Mouse (Mus musculus): ENCODE results near the gene Clcc1.

Clcc1 gene

GRCm38 (mm10) chr3:108702789-108703188 lies 49.1 kb downstream of the Clcc1 start:
- DNase-seq: no peak

GRCm38 (mm10) chr3:108711296-108711695 lies 57.6 kb downstream of the Clcc1 start:
- DNase-seq: no peak

GRCm38 (mm10) chr3:108713065-108713675 lies 59.5 kb downstream of the Clcc1 start:
- DNase-seq: no peak

GRCm38 (mm10) chr3:108714837-108715236 lies 61.1 kb downstream of the Clcc1 start:
- DNase-seq: no peak

GRCm38 (mm10) chr3:108717896-108718502 lies 64.3 kb downstream of the Clcc1 start:
- no peak for DNase-seq

- no peak for DNase-seq
Measured at GRCm38 (mm10) chr3:108719357-108719756, 65.6 kb downstream of the Clcc1 start.

GRCm38 (mm10) chr3:108719761-108720160 lies 66.0 kb downstream of the Clcc1 start:
- DNase-seq: no peak

- peak; percentile 53 to 59 for DNase-seq
Measured at GRCm38 (mm10) chr3:108721076-108721991, 67.6 kb downstream of the Clcc1 start.

- peak; percentile 96 to 97 for DNase-seq
Measured at GRCm38 (mm10) chr3:108722036-108722872, 68.5 kb downstream of the Clcc1 start, which contains the start of gene Gpsm2. Gene Gpsm2, minus strand, starts transcription at chr3:108722309.

- DNase-seq: no peak
Measured at GRCm38 (mm10) chr3:108726413-108726812, 72.7 kb downstream of the Clcc1 start.

GRCm38 (mm10) chr3:108727344-108727743 lies 73.6 kb downstream of the Clcc1 start:
- no peak for DNase-seq

GRCm38 (mm10) chr3:108727776-108728175 lies 74.1 kb downstream of the Clcc1 start:
- no peak for DNase-seq

Measured in cerebellum, postnatal 14 days (tissue).